Mouse (Mus musculus): ENCODE results near the gene Lipe. TPM values are rescaled to one million over a fixed set of nuclear protein-coding genes. Genes with fewer than 3 reads are reported as not detected.

Gene Lipe
- 4.2 and 4.9 TPM in 2 replicates for polyA plus RNA-seq (2014; fragmentation: Nextera tagmentation; extraction: Ambion mirVana)

DNA sequence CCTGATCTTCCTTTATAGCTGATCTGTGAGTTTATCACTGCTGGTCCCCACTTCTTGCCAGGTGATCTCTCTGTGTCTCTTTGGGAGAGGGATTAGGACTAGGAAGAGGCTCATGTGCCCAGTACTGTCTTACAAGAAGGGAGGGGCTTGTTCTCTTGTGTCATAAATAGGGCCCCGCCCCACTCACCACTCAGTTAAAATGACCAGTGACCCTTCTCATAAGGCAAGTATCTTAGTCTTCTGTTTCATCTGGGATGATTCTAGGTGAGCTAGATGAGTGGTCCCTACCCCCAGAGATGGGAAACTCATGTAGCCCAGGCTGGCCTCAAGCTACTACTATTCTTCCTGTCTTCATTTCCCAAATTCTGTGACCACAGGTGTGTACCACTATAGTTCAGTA lies at the start of gene Lipe:
Gene Lipe, minus strand, starts transcription at position 101 of the 400 bp plus-strand sequence.
- ATAC-seq (ENCODE audit: low read depth): no peak
- Histone ChIP-seq H3K9ac (ENCODE audit: low read depth, low read length) (no peak within 1 kb of the TSS), H3K27ac (replicated peaks; ENCODE audit: low read depth, low read length) (no peak within 1 kb of the TSS), H3K4me3 (ENCODE audit: low read depth, low read length) (no peak within 1 kb of the TSS), H3K9me3 (ENCODE audit: control insufficient read depth, low read length) (no peaks in the 10 kb centered on the region), H3K27me3 (replicated peaks; ENCODE audit: control insufficient read depth, insufficient read depth, low read length) (no peaks in the 10 kb centered on the region), H3K36me3 (ENCODE audit: control insufficient read depth, insufficient read depth, low read length) (no peaks in the 10 kb centered on the region), H3K4me1 (ENCODE audit: control insufficient read depth, insufficient read depth, low read length) (peaks cover 13% of the 10 kb centered on the region), H3K4me2 (ENCODE audit: low read depth, low read length) (no peak within 1 kb of the TSS)
- 100% methylated on average over 1 of the region's 1 CpGs for WGBS
- no peak for DNase-seq (ENCODE audit: low spot score)

DNA sequence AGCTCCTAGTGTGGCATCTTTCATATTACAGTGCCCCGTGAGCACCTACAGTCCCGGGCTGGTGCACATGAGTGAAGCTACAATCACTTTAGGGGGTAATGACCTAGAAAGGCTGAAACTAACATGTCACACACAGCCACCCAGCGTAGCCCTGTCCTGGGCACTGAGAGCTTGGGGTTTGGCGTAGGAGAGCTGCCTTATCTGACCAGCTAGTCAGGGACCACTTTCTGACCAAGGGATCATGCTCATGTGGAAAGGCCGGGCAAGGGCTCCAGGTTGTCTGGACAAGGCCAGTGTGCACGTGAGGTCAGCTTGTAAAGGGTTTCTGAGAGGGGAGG lies 42.3 kb upstream of the Lipe start:
- no peaks in the 10 kb centered on the region for H3K36me3 ChIP-seq (ENCODE audit: control insufficient read depth, insufficient read depth, low read length)
- no peaks in the 10 kb centered on the region for H3K27me3 ChIP-seq (replicated peaks; ENCODE audit: control insufficient read depth, insufficient read depth, low read length)
- H3K4me2 ChIP-seq (ENCODE audit: low read depth, low read length): no peak overlapping the region
- no peak overlapping the region for H3K9ac ChIP-seq (ENCODE audit: low read depth, low read length)
- no peak overlapping the region for H3K4me3 ChIP-seq (ENCODE audit: low read depth, low read length)
- WGBS: 84% methylated on average over 6 of the region's 6 CpGs
- no peaks in the 10 kb centered on the region for H3K9me3 ChIP-seq (ENCODE audit: control insufficient read depth, low read length)
- DNase-seq (ENCODE audit: low spot score) (no peak), ATAC-seq (ENCODE audit: low read depth) (no peak)
- no peaks in the 10 kb centered on the region for H3K4me1 ChIP-seq (ENCODE audit: control insufficient read depth, insufficient read depth, low read length)
- H3K27ac ChIP-seq (replicated peaks; ENCODE audit: low read depth, low read length): no peak overlapping the region

DNA sequence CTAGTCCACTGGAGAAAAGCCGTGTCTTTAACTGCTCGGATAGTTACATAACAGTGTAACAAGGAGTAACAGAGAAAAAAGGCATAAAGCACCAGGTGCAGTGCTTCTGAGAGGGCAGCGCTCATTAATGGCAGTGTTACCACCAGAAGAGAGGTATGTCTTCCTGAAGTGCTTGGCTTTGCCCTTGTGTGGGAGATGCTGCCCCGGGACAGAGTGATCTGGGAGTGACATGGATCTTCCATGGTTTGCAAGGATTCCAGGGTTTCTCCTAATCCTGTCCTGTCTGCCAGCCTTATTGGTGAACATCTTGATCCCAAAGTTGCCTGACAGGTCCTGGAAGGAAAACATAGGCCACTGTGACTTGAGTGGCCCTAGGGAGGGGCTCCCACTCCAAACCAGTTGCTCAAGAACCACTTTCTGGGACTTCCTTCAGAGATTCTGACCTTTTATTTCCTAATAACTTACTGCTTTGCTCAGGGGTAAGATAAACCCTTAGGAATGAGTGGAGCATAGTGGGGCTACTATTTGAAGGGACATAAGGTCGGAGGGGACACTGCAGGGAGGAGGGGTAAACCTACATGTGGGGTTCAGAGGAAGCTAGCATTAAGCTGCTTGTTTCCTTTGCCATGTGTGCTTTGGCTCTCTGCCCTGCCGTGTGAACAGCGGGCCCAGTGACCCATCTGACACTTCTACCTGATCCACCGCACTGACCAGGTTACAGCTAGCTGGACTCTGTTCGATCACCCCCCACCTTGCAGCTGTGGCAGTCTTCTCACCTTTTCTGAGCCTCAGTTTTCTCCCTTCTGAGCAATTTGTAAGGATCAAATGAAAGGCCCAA lies 41.7 kb upstream of the Lipe start:
- Histone ChIP-seq H3K27me3 (replicated peaks; ENCODE audit: control insufficient read depth, insufficient read depth, low read length) (no peaks in the 10 kb centered on the region), H3K27ac (replicated peaks; ENCODE audit: low read depth, low read length) (no peak overlapping the region), H3K9ac (ENCODE audit: low read depth, low read length) (no peak overlapping the region), H3K4me1 (ENCODE audit: control insufficient read depth, insufficient read depth, low read length) (no peaks in the 10 kb centered on the region), H3K36me3 (ENCODE audit: control insufficient read depth, insufficient read depth, low read length) (no peaks in the 10 kb centered on the region), H3K9me3 (ENCODE audit: control insufficient read depth, low read length) (no peaks in the 10 kb centered on the region), H3K4me3 (ENCODE audit: low read depth, low read length) (no peak overlapping the region), H3K4me2 (ENCODE audit: low read depth, low read length) (no peak overlapping the region)
- no peak for DNase-seq (ENCODE audit: low spot score)
- WGBS: 84% methylated on average over 9 of the region's 9 CpGs
- ATAC-seq (ENCODE audit: low read depth): no peak

DNA sequence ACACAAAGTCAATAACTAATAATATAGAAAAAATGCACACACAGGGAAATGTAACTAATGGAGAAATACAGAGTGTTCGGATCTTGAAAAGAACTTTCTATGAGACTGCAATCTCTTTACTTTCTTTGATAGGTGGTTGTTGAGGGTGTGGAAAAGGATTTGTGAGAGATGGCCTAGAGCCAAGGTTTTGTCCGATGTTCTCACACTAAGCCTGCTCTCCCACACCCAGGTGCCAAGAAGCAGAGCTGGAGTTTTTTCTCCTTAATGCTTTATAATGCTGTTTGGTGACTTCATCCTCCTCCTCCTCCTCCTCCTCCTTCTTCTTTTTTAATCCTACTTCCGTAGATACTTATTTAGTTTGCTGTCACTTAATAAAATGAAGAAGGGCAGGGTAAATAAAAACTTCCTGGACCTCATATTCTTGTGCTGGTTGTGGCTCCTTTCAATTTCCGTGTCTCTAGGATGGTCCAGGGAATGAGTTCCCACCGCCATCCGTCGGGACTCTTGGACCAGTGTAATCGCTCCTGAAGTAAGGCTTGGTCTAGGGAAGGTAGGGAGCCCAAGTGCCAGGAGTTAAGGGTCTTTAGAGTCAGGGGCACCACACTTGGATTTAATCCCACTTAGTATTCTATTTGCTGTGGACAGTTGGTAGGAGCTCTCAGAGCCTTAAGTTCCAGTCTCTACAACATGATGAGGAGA lies 40.8 kb upstream of the Lipe start:
- Histone ChIP-seq H3K4me1 (ENCODE audit: control insufficient read depth, insufficient read depth, low read length) (no peaks in the 10 kb centered on the region), H3K9me3 (ENCODE audit: control insufficient read depth, low read length) (no peaks in the 10 kb centered on the region), H3K27me3 (replicated peaks; ENCODE audit: control insufficient read depth, insufficient read depth, low read length) (no peaks in the 10 kb centered on the region), H3K4me3 (ENCODE audit: low read depth, low read length) (no peak overlapping the region), H3K36me3 (ENCODE audit: control insufficient read depth, insufficient read depth, low read length) (no peaks in the 10 kb centered on the region), H3K27ac (replicated peaks; ENCODE audit: low read depth, low read length) (no peak overlapping the region), H3K4me2 (ENCODE audit: low read depth, low read length) (no peak overlapping the region), H3K9ac (ENCODE audit: low read depth, low read length) (no peak overlapping the region)
- no peak for ATAC-seq (ENCODE audit: low read depth)
- DNase-seq (ENCODE audit: low spot score): peak; percentile 30
- 83% methylated on average over 8 of the region's 8 CpGs for WGBS

DNA sequence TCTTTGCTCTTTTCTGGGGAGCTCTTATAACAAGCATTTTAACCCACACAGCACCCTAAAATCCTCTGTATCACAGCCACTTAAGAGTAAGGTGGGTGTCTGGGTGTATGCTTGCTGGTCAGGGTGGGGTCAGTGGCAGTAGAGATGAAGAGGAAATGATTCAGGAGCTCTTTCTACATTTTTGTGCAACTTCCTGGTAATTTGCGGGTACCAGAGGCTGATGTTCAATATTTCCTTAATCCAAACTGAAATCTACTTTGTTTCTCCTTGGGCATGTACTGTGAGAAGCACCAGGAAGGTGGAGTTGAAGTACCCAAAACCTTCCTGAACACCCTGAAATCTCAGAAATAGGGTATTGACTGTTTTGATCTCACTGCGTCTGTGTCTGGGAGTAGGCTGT lies 38.2 kb upstream of the Lipe start:
- WGBS: 85% methylated on average over 2 of the region's 2 CpGs

DNA sequence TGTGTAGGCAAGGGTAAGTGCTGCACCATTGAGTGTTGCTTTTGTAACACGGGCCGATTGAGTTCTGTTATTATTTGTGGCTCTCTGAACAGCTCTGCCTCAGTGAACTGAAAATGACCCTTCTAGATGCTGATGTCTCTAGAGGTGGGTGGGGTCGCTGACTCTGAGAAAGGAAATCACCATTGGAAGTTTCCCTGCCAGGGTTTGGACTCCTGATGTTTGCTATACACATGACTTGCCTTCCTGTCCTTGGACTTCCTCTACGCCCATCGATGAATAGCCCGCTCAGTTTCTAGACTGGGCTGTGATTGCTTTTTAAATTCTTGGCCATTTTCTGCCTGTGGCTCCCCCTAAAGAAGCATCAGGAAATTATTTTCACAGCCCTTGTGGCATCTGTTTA lies 37.7 kb upstream of the Lipe start:
- 0 out of 2 replicates have a peak, but pooled peaks cover 5% of the 10 kb centered on the region for H3K4me1 ChIP-seq (ENCODE audit: control insufficient read depth, insufficient read depth, low read length)
- WGBS: 57% methylated on average over 6 of the region's 6 CpGs
- no peak overlapping the region for H3K9ac ChIP-seq (ENCODE audit: low read depth, low read length)
- no peak overlapping the region for H3K27ac ChIP-seq (replicated peaks; ENCODE audit: low read depth, low read length)
- H3K4me3 ChIP-seq (ENCODE audit: low read depth, low read length): no peak overlapping the region
- no peaks in the 10 kb centered on the region for H3K9me3 ChIP-seq (ENCODE audit: control insufficient read depth, low read length)
- DNase-seq (ENCODE audit: low spot score) (no peak), ATAC-seq (ENCODE audit: low read depth) (no peak)
- H3K36me3 ChIP-seq (ENCODE audit: control insufficient read depth, insufficient read depth, low read length): no peaks in the 10 kb centered on the region
- no peak overlapping the region for H3K4me2 ChIP-seq (ENCODE audit: low read depth, low read length)
- no peaks in the 10 kb centered on the region for H3K27me3 ChIP-seq (replicated peaks; ENCODE audit: control insufficient read depth, insufficient read depth, low read length)

More for the DNA sequence above, 38.2 kb upstream of the Lipe start:
- Histone ChIP-seq H3K36me3 (ENCODE audit: control insufficient read depth, insufficient read depth, low read length) (no peaks in the 10 kb centered on the region), H3K4me2 (ENCODE audit: low read depth, low read length) (no peak overlapping the region), H3K4me1 (ENCODE audit: control insufficient read depth, insufficient read depth, low read length) (0 out of 2 replicates have a peak, but pooled peaks cover 5% of the 10 kb centered on the region), H3K4me3 (ENCODE audit: low read depth, low read length) (no peak overlapping the region), H3K27ac (replicated peaks; ENCODE audit: low read depth, low read length) (no peak overlapping the region), H3K9me3 (ENCODE audit: control insufficient read depth, low read length) (no peaks in the 10 kb centered on the region), H3K27me3 (replicated peaks; ENCODE audit: control insufficient read depth, insufficient read depth, low read length) (no peaks in the 10 kb centered on the region), H3K9ac (ENCODE audit: low read depth, low read length) (no peak overlapping the region)
- DNase-seq (ENCODE audit: low spot score) (no peak), ATAC-seq (ENCODE audit: low read depth) (no peak)

DNA sequence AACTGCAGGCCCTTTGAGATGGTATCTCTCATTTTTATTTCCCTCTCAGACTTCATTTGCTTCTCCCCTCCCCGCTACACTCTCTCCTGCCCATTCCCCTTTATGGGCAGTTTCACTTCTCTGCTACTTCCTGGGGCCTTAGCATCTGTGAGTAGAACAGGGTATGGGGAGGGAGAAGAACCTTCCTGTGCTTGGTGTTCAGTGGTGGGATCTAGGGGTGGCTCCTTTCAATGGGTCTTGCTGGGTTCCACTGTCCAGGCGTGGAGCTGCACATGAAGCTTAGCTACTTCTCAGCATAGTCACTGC lies 37.0 kb upstream of the Lipe start:
- Histone ChIP-seq H3K9me3 (ENCODE audit: control insufficient read depth, low read length) (no peaks in the 10 kb centered on the region), H3K4me1 (ENCODE audit: control insufficient read depth, insufficient read depth, low read length) (0 out of 2 replicates have a peak, but pooled peaks cover 5% of the 10 kb centered on the region), H3K9ac (ENCODE audit: low read depth, low read length) (no peak overlapping the region), H3K4me2 (ENCODE audit: low read depth, low read length) (no peak overlapping the region), H3K27ac (replicated peaks; ENCODE audit: low read depth, low read length) (no peak overlapping the region), H3K27me3 (replicated peaks; ENCODE audit: control insufficient read depth, insufficient read depth, low read length) (no peaks in the 10 kb centered on the region), H3K36me3 (ENCODE audit: control insufficient read depth, insufficient read depth, low read length) (no peaks in the 10 kb centered on the region), H3K4me3 (ENCODE audit: low read depth, low read length) (no peak overlapping the region)
- no peak for DNase-seq (ENCODE audit: low spot score)
- no peak for ATAC-seq (ENCODE audit: low read depth)
- WGBS: 98% methylated on average over 2 of the region's 2 CpGs

DNA sequence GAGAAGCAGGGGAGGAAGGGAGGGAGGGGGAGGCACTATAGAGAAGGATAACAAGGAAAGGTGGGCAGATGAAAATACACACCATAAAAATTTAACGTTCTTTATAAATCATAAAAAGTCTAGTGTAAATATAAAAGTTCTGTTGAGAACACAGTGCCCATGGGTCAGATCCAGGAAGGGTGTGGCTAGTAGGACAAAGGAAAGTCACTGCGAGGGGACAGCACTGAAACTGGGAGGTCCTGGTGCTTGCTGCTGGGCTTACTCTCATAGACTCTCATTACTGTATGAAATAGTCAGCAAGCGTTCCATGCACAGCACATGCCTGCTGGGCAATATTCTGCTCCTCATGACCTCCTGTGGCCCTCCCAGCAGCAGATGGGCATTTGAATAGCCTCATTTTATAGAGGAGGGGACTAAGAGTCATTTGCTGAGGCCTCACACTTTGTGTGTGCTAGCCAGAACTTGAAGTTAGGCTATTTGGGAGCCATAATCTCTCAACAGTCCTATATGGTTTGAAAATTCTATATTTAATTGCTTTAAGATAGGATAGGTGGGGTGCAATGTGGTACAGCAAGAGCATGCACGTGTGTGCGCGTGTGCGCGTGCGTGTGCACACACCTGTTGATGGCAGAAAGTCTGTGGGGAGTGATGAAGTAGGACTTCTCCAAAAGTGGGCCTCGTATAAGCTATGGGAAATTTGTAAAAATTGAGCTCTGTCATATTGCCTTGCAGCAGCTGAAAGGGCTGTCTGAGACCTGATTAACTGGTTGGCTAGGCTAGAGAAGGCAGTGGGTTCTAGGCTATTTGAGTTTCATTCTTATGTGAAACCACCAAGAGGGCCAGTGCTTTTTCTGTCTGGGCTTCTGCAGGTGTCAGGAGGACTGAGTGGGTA lies 36.4 kb upstream of the Lipe start:
- Histone ChIP-seq H3K27me3 (replicated peaks; ENCODE audit: control insufficient read depth, insufficient read depth, low read length) (no peaks in the 10 kb centered on the region), H3K4me1 (ENCODE audit: control insufficient read depth, insufficient read depth, low read length) (0 out of 2 replicates have a peak, but pooled peaks cover 5% of the 10 kb centered on the region), H3K9me3 (ENCODE audit: control insufficient read depth, low read length) (no peaks in the 10 kb centered on the region), H3K4me3 (ENCODE audit: low read depth, low read length) (no peak overlapping the region), H3K36me3 (ENCODE audit: control insufficient read depth, insufficient read depth, low read length) (no peaks in the 10 kb centered on the region), H3K27ac (replicated peaks; ENCODE audit: low read depth, low read length) (no peak overlapping the region), H3K4me2 (ENCODE audit: low read depth, low read length) (no peak overlapping the region), H3K9ac (ENCODE audit: low read depth, low read length) (no peak overlapping the region)
- no peak for ATAC-seq (ENCODE audit: low read depth)
- DNase-seq (ENCODE audit: low spot score): no peak
- 89% methylated on average over 10 of the region's 10 CpGs for WGBS
